Mouse (Mus musculus): ENCODE results near the gene Fam50a. TPM values are rescaled to one million over a fixed set of nuclear protein-coding genes. Genes with fewer than 3 reads are reported as not detected.
A peak's percentile ranks its signal among the peaks of the same experiment; 100 is the strongest.
"Not testable (repeated sequence)": the region's sequence is repeated elsewhere in the genome, so short reads cannot be mapped to it uniquely, and the experiment has no call there.

The Fam50a gene
- total RNA-seq, 2 experiments from 2014 or later: 28.5 to 28.6 TPM

- intact Hi-C loops (cut with DNase I): no loop called here
These were observed 15.9 kb downstream of the Fam50a start, which contains the start of gene Plxna3 for GRCm38 (mm10) chrX:74328725-74329161. TSS of gene Plxna3 (plus strand) at chrX:74329066.

GRCm38 (mm10) chrX:74329215-74329671 is 16.4 kb downstream of the Fam50a start:
- no peak for DNase-seq
- intact Hi-C loops (cut with DNase I): no loop called here

More at GRCm38 (mm10) chrX:74328725-74329161, 15.9 kb downstream of the Fam50a start, which contains the start of gene Plxna3:
- peak; percentile 69 to 72 for DNase-seq

GRCm38 (mm10) chrX:74330166-74330930 is 17.5 kb downstream of the Fam50a start:
- intact Hi-C loops (cut with DNase I): no loop called here
- DNase-seq: no peak

- intact Hi-C loops (cut with DNase I): loop anchor here (5.0 kb wide), 1 partner anchor 106 kb away; the partner anchor contains the start of gene Flna
- DNase-seq: no peak
These were observed 40.0 kb downstream of the Fam50a start for GRCm38 (mm10) chrX:74352645-74353466.

- intact Hi-C loops (cut with DNase I): loop anchor here (5.0 kb wide), 1 partner anchor 106 kb away; the partner anchor contains the start of gene Flna
- DNase-seq: peak; percentile 83 to 84
These were observed 40.6 kb downstream of the Fam50a start, which contains the start of gene Lage3 for GRCm38 (mm10) chrX:74353467-74353770. TSS of gene Lage3 (minus strand) at chrX:74353618.

- DNase-seq; intact Hi-C loops (cut with DNase I): not testable (repeated sequence)
These were observed 44.2 kb downstream of the Fam50a start for GRCm38 (mm10) chrX:74357069-74357468.

GRCm38 (mm10) chrX:74359171-74359570 is 46.3 kb downstream of the Fam50a start:
- intact Hi-C loops (cut with DNase I): no loop called here
- no peak for DNase-seq

- intact Hi-C loops (cut with DNase I): loop anchor here (5.0 kb wide), 1 partner anchor 50 kb away; no protein-coding TSS in a partner anchor
- no peak for DNase-seq
These were observed 54.7 kb downstream of the Fam50a start for GRCm38 (mm10) chrX:74367512-74367911.

- intact Hi-C loops (cut with DNase I): loop anchor here (5.0 kb wide), 1 partner anchor 51 kb away; no protein-coding TSS in a partner anchor
- DNase-seq: peak; percentile 77 to 78
These were observed 55.5 kb downstream of the Fam50a start for GRCm38 (mm10) chrX:74368209-74368909.

Small RNAs within 50 kb of the gene (microRNA-seq; reads per million reads assigned to microRNA genes)
- gene Mir7091: 0.12 to 0.81 reads per million in 2 experiments
- gene Mir7092: 0 reads per million in 2 experiments

Other genes starting within 250 kb of the Fam50a start
- gene Opn1mw, start 185.6 kb upstream of the Fam50a start, total RNA-seq (2021): not detected
- 10 to 100 TPM; 28.4 to 34.6 TPM for gene Mecp2, start 177.7 kb upstream of the Fam50a start, total RNA-seq (2021)
- gene Tex28, start 145.2 kb upstream of the Fam50a start, total RNA-seq (2021): not detected
- gene Tktl1, start 135.8 kb upstream of the Fam50a start, total RNA-seq (2021): not detected
- gene Flna, start 63.2 kb upstream of the Fam50a start, total RNA-seq (2021): 100 to 1,000 TPM; 157 to 168 TPM
- 10 to 100 TPM; 31.4 to 34.6 TPM for gene Emd, start 58.3 kb upstream of the Fam50a start, total RNA-seq (2021)
- gene Rpl10, start 42.2 kb upstream of the Fam50a start, total RNA-seq (2021): 100 to 1,000 TPM; 153 to 191 TPM
- gene Taz, start 31.1 kb upstream of the Fam50a start, total RNA-seq (2021): 10 to 100 TPM; 39.0 to 42.9 TPM
- gene Dnase1l1, start 30.7 kb upstream of the Fam50a start, total RNA-seq (2021): 10 to 100 TPM; 13.2 to 13.3 TPM
- 100 to 1,000 TPM; 122 TPM for gene Atp6ap1, start 15.9 kb upstream of the Fam50a start, total RNA-seq (2021)
- gene Gdi1, start 8.0 kb upstream of the Fam50a start, total RNA-seq (2021): 10 to 100 TPM; 77.6 to 90.8 TPM
- gene Plxna3, start 16.0 kb downstream of the Fam50a start, total RNA-seq (2021): 1 to 10 TPM in 1 of 2 experiments, under 1 TPM in 1; 0.98 to 1.1 TPM
- 10 to 100 TPM; 34.7 to 38.3 TPM for gene Lage3, start 40.6 kb downstream of the Fam50a start, total RNA-seq (2021)
- 10 to 100 TPM; 48.1 to 53.6 TPM for gene Ubl4a, start 60.2 kb downstream of the Fam50a start, total RNA-seq (2021)
- gene Slc10a3, start 60.3 kb downstream of the Fam50a start, total RNA-seq (2021): 1 to 10 TPM; 5.3 to 5.5 TPM
- gene Fam3a, start 80.2 kb downstream of the Fam50a start, total RNA-seq (2021): 10 to 100 TPM; 16.3 to 19.2 TPM
- 10 to 100 TPM; 46.6 to 52.2 TPM for gene Ikbkg, start 80.3 kb downstream of the Fam50a start, total RNA-seq (2021)
- 1 to 10 TPM; 6.7 to 8.0 TPM for gene G6pdx, start 116.2 kb downstream of the Fam50a start, total RNA-seq (2021)
- gene Gm6880, start 168.4 kb downstream of the Fam50a start, total RNA-seq (2021): not detected

Data from heart, postnatal 14 days (tissue).